Mouse (Mus musculus) intestine, embryonic 14.5 days (tissue): ENCODE measurements around the gene Sntg2. TPM values are rescaled to one million over a fixed set of nuclear protein-coding genes. Genes with fewer than 3 reads are reported as not detected.

ENCODE experiments used
- ATAC-seq: fragments of 200-750 bp; cut with Nextera tagmentation; replicated peaks from 2 replicates; pipeline ENCODE4 v1.8.0; 2017; ENCODE audit warnings: low read depth, moderate number of reproducible peaks, moderate TSS enrichment, moderate library complexity; ENCODE audit not compliant: low FRiP score, low TSS enrichment
- DNase-seq: peaks from one replicate; pipeline ENCODE4 v3.0.0-alpha.2; 2018; ENCODE audit warnings: low spot score
- H3K27ac ChIP-seq: fragments of 300-500 bp; sonication (generic); 2 replicates; pipeline ENCODE4 v1.5.1; 2014; ENCODE audit warnings: low read depth, mild to moderate bottlenecking, control low read depth
- H3K27me3 ChIP-seq: fragments of 300-500 bp; sonication (generic); replicated peaks from 2 replicates; pipeline ENCODE4 v1.6.1; 2014; ENCODE audit warnings: low read length, control low read depth; ENCODE audit not compliant: control insufficient read depth, insufficient read depth
- H3K36me3 ChIP-seq: fragments of 300-500 bp; sonication (generic); 2 replicates; pipeline ENCODE4 v1.6.1; 2014; ENCODE audit warnings: low read length, control low read depth; ENCODE audit not compliant: control insufficient read depth, insufficient read depth
- H3K4me1 ChIP-seq: fragments of 300-500 bp; sonication (generic); replicated peaks from 2 replicates; pipeline ENCODE4 v1.6.1; 2014; ENCODE audit warnings: low read length, control low read depth, mixed read lengths; ENCODE audit not compliant: control insufficient read depth, insufficient read depth
- H3K4me2 ChIP-seq: fragments of 300-500 bp; sonication (generic); 2 replicates; pipeline ENCODE4 v1.6.1; 2014; ENCODE audit warnings: low read length
- H3K4me3 ChIP-seq: fragments of 300-500 bp; sonication (generic); 2 replicates; pipeline ENCODE4 v1.5.1; 2014; ENCODE audit warnings: low read depth, low read length, control low read depth, mixed read lengths
- H3K9ac ChIP-seq: fragments of 300-500 bp; sonication (generic); 2 replicates; pipeline ENCODE4 v1.6.1; 2014; ENCODE audit warnings: mild to moderate bottlenecking, low read length
- H3K9me3 ChIP-seq: fragments of 300-500 bp; sonication (generic); 2 replicates; pipeline ENCODE4 v1.6.1; 2016; ENCODE audit warnings: low read length, control low read depth; ENCODE audit not compliant: control insufficient read depth
- WGBS: fragments of 180-500 bp; shearing (Covaris S2); extraction: QIAGEN DNeasy Blood & Tissue Kit; methylation state at CpG from one replicate; pipeline ENCODE4 v1.1.7; 2014; 5-methylcytosine and 5-hydroxymethylcytosine counted together
- polyA plus RNA-seq: library from polyadenylated mRNA; unstranded; fragments of >200 nt; fragmentation: Nextera tagmentation; extraction: Ambion mirVana; gene quantifications from 2 replicates; pipeline ENCODE4 v1.2.1, GENCODE M21; 2014

The Sntg2 gene
- polyA plus RNA-seq, 1 experiment from 2014 or later: 43.2 TPM

GRCm38 (mm10) chr12:30240891-30241290 is 132.3 kb downstream of the Sntg2 start:
- no peaks in the 10 kb centered on the region for H3K4me1 ChIP-seq
- H3K4me3 ChIP-seq: no peak overlapping the region
- H3K9ac ChIP-seq: no peak overlapping the region
- no peak overlapping the region for H3K27ac ChIP-seq
- H3K27me3 ChIP-seq: no peaks in the 10 kb centered on the region
- no peak overlapping the region for H3K4me2 ChIP-seq
- WGBS: 83% methylated on average over 3 of the region's 3 CpGs
- H3K9me3 ChIP-seq: no peaks in the 10 kb centered on the region
- H3K36me3 ChIP-seq: peaks cover 4% of the 10 kb centered on the region; the same call in 1 of the 2 replicates
- ATAC-seq (no peak), DNase-seq (no peak)

- Histone ChIP-seq H3K4me2 (no peak overlapping the region), H3K27me3 (no peaks in the 10 kb centered on the region), H3K36me3 (peaks cover 4% of the 10 kb centered on the region; the same call in 1 of the 2 replicates), H3K4me1 (no peaks in the 10 kb centered on the region; the same call in 1 of the 2 replicates), H3K9me3 (no peaks in the 10 kb centered on the region), H3K4me3 (no peak overlapping the region), H3K27ac (no peak overlapping the region), H3K9ac (no peak overlapping the region)
- DNase-seq: no peak
- 76% methylated on average over 2 of the region's 2 CpGs for WGBS
- ATAC-seq: no peak
Measured at GRCm38 (mm10) chr12:30234940-30235339, 138.2 kb downstream of the Sntg2 start.

- no peaks in the 10 kb centered on the region for H3K4me1 ChIP-seq
- H3K36me3 ChIP-seq: no peaks in the 10 kb centered on the region
- no peak overlapping the region for H3K27ac ChIP-seq
- no peaks in the 10 kb centered on the region for H3K9me3 ChIP-seq
- 86% methylated on average over 4 of the region's 4 CpGs for WGBS
- H3K4me3 ChIP-seq: no peak overlapping the region
- ATAC-seq (no peak), DNase-seq (no peak)
- H3K4me2 ChIP-seq: no peak overlapping the region
- no peaks in the 10 kb centered on the region for H3K27me3 ChIP-seq
- H3K9ac ChIP-seq: no peak overlapping the region
Measured at GRCm38 (mm10) chr12:30228004-30228403, 145.2 kb downstream of the Sntg2 start.

GRCm38 (mm10) chr12:30226247-30226646 is 146.9 kb downstream of the Sntg2 start:
- Histone ChIP-seq H3K4me2 (no peak overlapping the region), H3K9ac (no peak overlapping the region), H3K4me1 (no peaks in the 10 kb centered on the region), H3K4me3 (no peak overlapping the region), H3K36me3 (peaks cover 2% of the 10 kb centered on the region; the same call in 1 of the 2 replicates), H3K27ac (no peak overlapping the region), H3K9me3 (no peaks in the 10 kb centered on the region), H3K27me3 (no peaks in the 10 kb centered on the region)
- WGBS: 62% methylated on average over 5 of the region's 5 CpGs
- ATAC-seq: no peak
- DNase-seq: no peak

- Histone ChIP-seq H3K36me3 (peaks cover 4% of the 10 kb centered on the region; the same call in 1 of the 2 replicates), H3K9ac (no peak overlapping the region), H3K4me2 (no peak overlapping the region), H3K4me3 (no peak overlapping the region), H3K9me3 (no peaks in the 10 kb centered on the region), H3K27me3 (no peaks in the 10 kb centered on the region), H3K4me1 (no peaks in the 10 kb centered on the region), H3K27ac (no peak overlapping the region)
- 74% methylated on average over 6 of the region's 6 CpGs for WGBS
- ATAC-seq (no peak), DNase-seq (no peak)
Measured at GRCm38 (mm10) chr12:30216762-30217441, 156.3 kb downstream of the Sntg2 start.

- no peak overlapping the region for H3K4me3 ChIP-seq
- H3K27ac ChIP-seq: no peak overlapping the region
- WGBS: 62% methylated on average over 2 of the region's 2 CpGs
- 0 out of 2 replicates have a peak, but pooled peaks cover 7% of the 10 kb centered on the region for H3K36me3 ChIP-seq
- no peak overlapping the region for H3K9ac ChIP-seq
- ATAC-seq (no peak), DNase-seq (no peak)
- H3K27me3 ChIP-seq: no peaks in the 10 kb centered on the region
- H3K4me2 ChIP-seq: no peak overlapping the region
- H3K4me1 ChIP-seq: no peaks in the 10 kb centered on the region
- H3K9me3 ChIP-seq: no peaks in the 10 kb centered on the region
Measured at GRCm38 (mm10) chr12:30214761-30215160, 158.4 kb downstream of the Sntg2 start.

GRCm38 (mm10) chr12:30210388-30210787 is 162.8 kb downstream of the Sntg2 start:
- H3K4me1 ChIP-seq: no peaks in the 10 kb centered on the region
- ATAC-seq: no peak
- 92% methylated on average over 2 of the region's 2 CpGs for WGBS

GRCm38 (mm10) chr12:30208527-30208926 is 164.6 kb downstream of the Sntg2 start:
- Histone ChIP-seq H3K4me2 (no peak overlapping the region), H3K27ac (no peak overlapping the region), H3K9me3 (no peaks in the 10 kb centered on the region), H3K27me3 (no peaks in the 10 kb centered on the region), H3K4me1 (no peaks in the 10 kb centered on the region), H3K36me3 (0 out of 2 replicates have a peak, but pooled peaks cover 7% of the 10 kb centered on the region), H3K4me3 (no peak overlapping the region), H3K9ac (no peak overlapping the region)
- 56% methylated on average over 2 of the region's 2 CpGs for WGBS
- no peak for ATAC-seq
- no peak for DNase-seq

More at GRCm38 (mm10) chr12:30210388-30210787, 162.8 kb downstream of the Sntg2 start:
- no peak overlapping the region for H3K9ac ChIP-seq
- H3K36me3 ChIP-seq: 0 out of 2 replicates have a peak, but pooled peaks cover 7% of the 10 kb centered on the region
- no peak for DNase-seq
- no peaks in the 10 kb centered on the region for H3K27me3 ChIP-seq
- no peaks in the 10 kb centered on the region for H3K9me3 ChIP-seq
- no peak overlapping the region for H3K27ac ChIP-seq
- H3K4me3 ChIP-seq: no peak overlapping the region
- no peak overlapping the region for H3K4me2 ChIP-seq

GRCm38 (mm10) chr12:30208087-30208486 is 165.1 kb downstream of the Sntg2 start:
- WGBS: 78% methylated on average over 5 of the region's 5 CpGs
- Histone ChIP-seq H3K36me3 (0 out of 2 replicates have a peak, but pooled peaks cover 7% of the 10 kb centered on the region), H3K4me2 (no peak overlapping the region), H3K27ac (no peak overlapping the region), H3K4me1 (no peaks in the 10 kb centered on the region), H3K9ac (no peak overlapping the region), H3K4me3 (no peak overlapping the region), H3K27me3 (no peaks in the 10 kb centered on the region), H3K9me3 (no peaks in the 10 kb centered on the region)
- DNase-seq (no peak), ATAC-seq (no peak)
